Mouse (Mus musculus) neural tube, embryonic 15.5 days (tissue): ENCODE measurements at regions not wholly inside any gene's neighbourhood (a gene's known extent, or its start where the extent isn't known, plus 50 kb on each side); places are given as distances from the start of the nearest gene placed in this dataset.

Source experiments
- ATAC-seq: fragments of 200-750 bp; cut with Nextera tagmentation; 2 replicates; pipeline ENCODE4 v1.8.0; 2017; ENCODE audit warnings: mild to moderate bottlenecking, moderate TSS enrichment, moderate library complexity; ENCODE audit not compliant: low FRiP score
- H3K27ac ChIP-seq: fragments of 300-500 bp; sonication (generic); replicated peaks from 2 replicates; pipeline ENCODE4 v1.5.1; 2015; ENCODE audit warnings: mild to moderate bottlenecking, inconsistent platforms
- H3K27me3 ChIP-seq: fragments of 300-500 bp; sonication (generic); replicated peaks from 2 replicates; pipeline ENCODE4 v1.6.1; 2015; ENCODE audit warnings: inconsistent platforms
- H3K36me3 ChIP-seq: fragments of 300-500 bp; sonication (generic); 2 replicates; pipeline ENCODE4 v1.6.1; 2015; ENCODE audit warnings: inconsistent platforms
- H3K4me1 ChIP-seq: fragments of 300-500 bp; sonication (generic); 2 replicates; pipeline ENCODE4 v1.6.1; 2015; ENCODE audit warnings: inconsistent platforms
- H3K4me2 ChIP-seq: fragments of 300-500 bp; sonication (generic); 2 replicates; pipeline ENCODE4 v1.6.1; 2015; ENCODE audit warnings: inconsistent platforms, mild to moderate bottlenecking, moderate library complexity
- H3K4me3 ChIP-seq: fragments of 300-500 bp; sonication (generic); replicated peaks from 2 replicates; pipeline ENCODE4 v1.5.1; 2015; ENCODE audit warnings: mild to moderate bottlenecking, inconsistent platforms
- H3K9ac ChIP-seq: fragments of 300-500 bp; sonication (generic); replicated peaks from 2 replicates; pipeline ENCODE4 v1.6.1; 2015; ENCODE audit warnings: mild to moderate bottlenecking, inconsistent platforms
- H3K9me3 ChIP-seq: fragments of 300-500 bp; sonication (generic); replicated peaks from 2 replicates; pipeline ENCODE4 v1.6.1; 2016; ENCODE audit warnings: inconsistent platforms
- WGBS: fragments of 180-500 bp; shearing (Covaris S2); methylation state at CpG from one replicate; pipeline ENCODE4 v1.1.7; 2015; ENCODE audit warnings: mixed read lengths; 5-methylcytosine and 5-hydroxymethylcytosine counted together

- no peak overlapping the region for H3K9ac ChIP-seq
- H3K27me3 ChIP-seq, result no peaks in the 10 kb centered on the region
- H3K36me3 ChIP-seq, result peaks cover 34% of the 10 kb centered on the region
- no peak overlapping the region for H3K4me3 ChIP-seq
- peaks cover 2% of the 10 kb centered on the region; the same call in 1 of the 2 replicates for H3K4me1 ChIP-seq
- no peak overlapping the region for H3K27ac ChIP-seq
- H3K4me2 ChIP-seq, result no peak overlapping the region
- 79% methylated on average over 12 of the region's 12 CpGs for WGBS
- no peaks in the 10 kb centered on the region for H3K9me3 ChIP-seq
- ATAC-seq, result no peak
These were observed 309.9 kb upstream of the Smim15 start for GRCm38 (mm10) chr13:107734161-107734905.

- Histone ChIP-seq H3K36me3 (peaks cover 46% of the 10 kb centered on the region), H3K27ac (no peak overlapping the region), H3K4me2 (no peak overlapping the region), H3K9ac (no peak overlapping the region), H3K4me1 (peaks cover 2% of the 10 kb centered on the region; the same call in 1 of the 2 replicates), H3K9me3 (no peaks in the 10 kb centered on the region), H3K27me3 (no peaks in the 10 kb centered on the region), H3K4me3 (no peak overlapping the region)
- 98% methylated on average over 9 of the region's 9 CpGs for WGBS
- no peak for ATAC-seq
These were observed 313.3 kb upstream of the Smim15 start for GRCm38 (mm10) chr13:107730976-107731375.

DNA sequence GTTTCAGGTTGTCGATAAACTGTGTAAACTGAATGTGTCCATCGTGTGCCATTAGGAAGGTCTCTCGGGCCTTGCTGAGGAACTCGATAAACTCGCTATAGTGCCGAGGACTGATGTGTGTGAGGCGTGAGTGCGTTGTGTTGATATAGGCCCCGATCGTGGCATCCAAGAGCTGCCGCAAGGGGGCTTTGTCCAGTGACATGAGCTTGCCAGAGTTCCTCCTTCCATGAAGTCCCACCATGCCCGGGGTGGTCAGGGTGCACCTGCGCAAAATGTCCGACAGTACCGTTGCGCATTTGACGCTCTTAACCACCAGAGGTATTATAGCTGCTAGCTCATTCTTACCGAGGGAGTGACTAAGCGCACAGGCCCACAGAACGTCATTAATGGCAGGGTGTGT, 317.8 kb upstream of the Smim15 start:
- Histone ChIP-seq H3K27ac (no peak overlapping the region), H3K9ac (no peak overlapping the region), H3K27me3 (no peaks in the 10 kb centered on the region), H3K9me3 (no peaks in the 10 kb centered on the region), H3K4me1 (no peaks in the 10 kb centered on the region), H3K4me2 (no peak overlapping the region), H3K4me3 (no peak overlapping the region), H3K36me3 (peaks cover 44% of the 10 kb centered on the region)
- ATAC-seq, result no peak
- 87% methylated on average over 20 of the region's 20 CpGs for WGBS

DNA sequence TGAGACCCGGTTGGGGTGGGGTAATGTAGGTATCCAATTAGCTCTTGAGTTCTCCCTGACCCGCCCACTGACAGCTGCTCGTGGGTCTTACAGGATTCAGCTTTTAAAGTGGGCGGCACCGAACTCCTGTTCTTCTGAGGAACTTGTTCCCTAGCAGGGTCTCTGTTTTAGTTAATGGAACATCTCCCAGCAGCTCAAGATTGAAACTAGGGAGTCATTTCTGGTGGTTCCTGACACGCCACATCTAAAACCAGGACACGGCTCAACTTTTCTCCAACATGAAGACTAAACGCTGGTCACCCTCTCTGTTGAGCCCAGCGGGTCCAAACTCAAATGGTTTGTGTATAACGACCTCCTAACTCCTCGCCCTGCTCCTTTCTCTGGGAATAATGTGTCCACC, 322.3 kb upstream of the Smim15 start:
- Histone ChIP-seq H3K27ac (no peak overlapping the region), H3K27me3 (no peaks in the 10 kb centered on the region)
- WGBS, result 86% methylated on average over 11 of the region's 11 CpGs

GRCm38 (mm10) chr13:107720874-107721574, 323.2 kb upstream of the Smim15 start:
- Histone ChIP-seq H3K4me2 (no peak overlapping the region), H3K4me1 (peaks cover 5% of the 10 kb centered on the region; the same call in 1 of the 2 replicates), H3K4me3 (no peak overlapping the region)

More for the DNA sequence above, 322.3 kb upstream of the Smim15 start:
- Histone ChIP-seq H3K4me2 (no peak overlapping the region), H3K4me1 (peaks cover 5% of the 10 kb centered on the region; the same call in 1 of the 2 replicates), H3K4me3 (no peak overlapping the region), H3K36me3 (peaks cover 9% of the 10 kb centered on the region), H3K9ac (no peak overlapping the region), H3K9me3 (no peaks in the 10 kb centered on the region)
- no peak for ATAC-seq

DNA sequence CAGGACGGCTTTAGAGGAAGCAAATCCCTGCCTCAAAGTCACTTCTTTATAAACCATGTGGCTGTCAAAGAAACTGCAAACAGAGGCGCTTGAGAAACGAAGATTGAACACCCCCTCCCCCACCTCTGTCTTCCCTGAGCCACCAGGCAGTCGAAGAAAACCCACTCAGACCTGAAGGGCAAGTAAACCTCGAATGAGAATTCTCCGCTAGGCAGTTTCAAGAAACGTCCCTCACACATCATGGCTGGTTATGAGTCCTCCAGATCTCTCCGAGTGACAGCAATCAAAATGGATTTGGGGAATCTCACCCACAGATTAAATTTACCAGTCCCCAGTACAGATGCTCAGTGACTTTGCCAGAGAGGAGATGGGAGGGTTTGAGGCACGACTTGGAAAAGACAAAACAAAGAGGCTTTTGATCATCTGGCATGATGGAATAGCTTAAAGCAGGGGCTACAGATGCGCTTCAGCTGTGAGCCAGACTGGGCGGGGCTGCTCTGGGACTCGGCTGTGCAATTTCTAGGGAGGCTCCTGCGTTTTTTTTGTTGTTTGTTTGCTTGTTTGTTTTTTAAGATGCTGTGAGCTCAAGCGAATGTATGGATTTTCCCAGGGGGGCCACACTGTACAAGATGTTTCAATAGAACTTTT, 325.1 kb upstream of the Smim15 start:
- WGBS, result 44% methylated on average over 14 of the region's 14 CpGs
- Histone ChIP-seq H3K27me3 (no peaks in the 10 kb centered on the region), H3K9ac (no peak overlapping the region), H3K4me3 (no peak overlapping the region), H3K27ac (no peak overlapping the region), H3K36me3 (no peaks in the 10 kb centered on the region), H3K4me1 (peaks cover 5% of the 10 kb centered on the region; the same call in 1 of the 2 replicates), H3K9me3 (no peaks in the 10 kb centered on the region), H3K4me2 (no peak overlapping the region)
- 0 out of 2 replicates have a peak, but pooled peaks have one; percentile 30 for ATAC-seq

More at GRCm38 (mm10) chr13:107720874-107721574, 323.2 kb upstream of the Smim15 start:
- H3K27ac ChIP-seq, result no peak overlapping the region
- WGBS, result 75% methylated on average over 8 of the region's 8 CpGs
- H3K9me3 ChIP-seq, result no peaks in the 10 kb centered on the region
- ATAC-seq, result no peak
- H3K9ac ChIP-seq, result no peak overlapping the region
- H3K27me3 ChIP-seq, result no peaks in the 10 kb centered on the region
- 0 out of 2 replicates have a peak, but pooled peaks cover 3% of the 10 kb centered on the region for H3K36me3 ChIP-seq

GRCm38 (mm10) chr13:107715616-107716015, 328.6 kb upstream of the Smim15 start:
- WGBS, result 88% methylated on average over 4 of the region's 4 CpGs
- Histone ChIP-seq H3K4me1 (peaks cover 5% of the 10 kb centered on the region; the same call in 1 of the 2 replicates), H3K4me3 (no peak overlapping the region), H3K27ac (no peak overlapping the region), H3K4me2 (no peak overlapping the region), H3K9me3 (no peaks in the 10 kb centered on the region), H3K27me3 (no peaks in the 10 kb centered on the region), H3K9ac (no peak overlapping the region), H3K36me3 (no peaks in the 10 kb centered on the region)
- ATAC-seq, result no peak

- no peak overlapping the region for H3K27ac ChIP-seq
- no peak overlapping the region for H3K4me2 ChIP-seq
- H3K36me3 ChIP-seq, result no peaks in the 10 kb centered on the region
- no peaks in the 10 kb centered on the region for H3K4me1 ChIP-seq
- 74% methylated on average over 1 of the region's 1 CpGs for WGBS
- no peak for ATAC-seq
- no peak overlapping the region for H3K9ac ChIP-seq
- no peaks in the 10 kb centered on the region for H3K9me3 ChIP-seq
- no peaks in the 10 kb centered on the region for H3K27me3 ChIP-seq
- no peak overlapping the region for H3K4me3 ChIP-seq
These were observed 330.2 kb upstream of the Smim15 start for GRCm38 (mm10) chr13:107714001-107714400.

GRCm38 (mm10) chr13:107711341-107711994, 332.8 kb upstream of the Smim15 start:
- no peaks in the 10 kb centered on the region for H3K36me3 ChIP-seq
- H3K27me3 ChIP-seq, result no peaks in the 10 kb centered on the region
- 74% methylated on average over 4 of the region's 4 CpGs for WGBS
- no peak overlapping the region for H3K4me2 ChIP-seq
- H3K9ac ChIP-seq, result no peak overlapping the region
- no peaks in the 10 kb centered on the region for H3K9me3 ChIP-seq
- no peak overlapping the region for H3K4me3 ChIP-seq
- no peaks in the 10 kb centered on the region for H3K4me1 ChIP-seq
- no peak overlapping the region for H3K27ac ChIP-seq
- ATAC-seq, result no peak

DNA sequence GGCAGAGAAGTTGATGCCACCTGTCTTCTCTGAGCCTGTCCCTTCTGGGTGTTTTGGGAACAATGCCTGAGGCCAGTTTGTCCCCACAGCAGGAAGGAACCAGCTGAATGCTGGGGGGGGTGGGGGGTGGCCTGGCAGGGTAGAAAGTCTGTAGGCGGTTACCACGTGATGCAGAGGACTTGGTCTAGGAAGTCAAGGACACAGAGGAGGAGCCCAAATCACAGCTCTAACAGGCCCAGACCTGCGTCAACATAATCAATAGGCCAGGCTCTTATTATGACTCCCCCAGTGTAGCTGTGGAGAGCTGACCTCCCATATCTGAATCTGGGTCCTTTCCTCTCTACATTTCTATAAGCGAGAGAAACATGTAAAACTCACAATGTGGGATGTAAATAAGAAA, 333.9 kb upstream of the Smim15 start:
- no peaks in the 10 kb centered on the region for H3K4me1 ChIP-seq
- H3K4me2 ChIP-seq, result no peak overlapping the region
- H3K9me3 ChIP-seq, result no peaks in the 10 kb centered on the region
- H3K27me3 ChIP-seq, result no peaks in the 10 kb centered on the region
- 82% methylated on average over 4 of the region's 4 CpGs for WGBS
- no peak for ATAC-seq
- H3K36me3 ChIP-seq, result no peaks in the 10 kb centered on the region
- H3K27ac ChIP-seq, result no peak overlapping the region
- no peak overlapping the region for H3K4me3 ChIP-seq
- H3K9ac ChIP-seq, result no peak overlapping the region

- no peak overlapping the region for H3K27ac ChIP-seq
- no peak overlapping the region for H3K4me3 ChIP-seq
- H3K27me3 ChIP-seq, result no peaks in the 10 kb centered on the region
- 68% methylated on average over 2 of the region's 2 CpGs for WGBS
- H3K4me2 ChIP-seq, result no peak overlapping the region
- no peak for ATAC-seq
- no peaks in the 10 kb centered on the region for H3K4me1 ChIP-seq
- H3K9me3 ChIP-seq, result no peaks in the 10 kb centered on the region
- no peak overlapping the region for H3K9ac ChIP-seq
- H3K36me3 ChIP-seq, result no peaks in the 10 kb centered on the region
These were observed 334.4 kb upstream of the Smim15 start for GRCm38 (mm10) chr13:107709828-107710227.
